Mouse (Mus musculus) midbrain, postnatal 0 days (tissue): Measurements from ENCODE around the gene Dmrtc2. TPM values are rescaled to one million over a fixed set of nuclear protein-coding genes. Genes with fewer than 3 reads are reported as not detected.

Source experiments
- ATAC-seq: fragments of 200-750 bp; cut with Nextera tagmentation; 2 replicates; pipeline ENCODE4 v1.8.0; 2017; ENCODE audit warnings: moderate number of reproducible peaks, mild to moderate bottlenecking, moderate TSS enrichment, moderate library complexity; ENCODE audit not compliant: low FRiP score
- DNase-seq: peaks from one replicate; pipeline ENCODE4 v3.0.0-alpha.2; 2015; ENCODE audit warnings: low spot score
- H3K27ac ChIP-seq: fragments of 300-500 bp; sonication (generic); 2 replicates; pipeline ENCODE4 v1.5.1; 2014; ENCODE audit warnings: low read depth, mild to moderate bottlenecking, low read length, mixed read lengths
- H3K27me3 ChIP-seq: fragments of 300-500 bp; sonication (generic); 2 replicates; pipeline ENCODE4 v1.6.1; 2014; ENCODE audit warnings: low read length, control low read depth, mixed read lengths; ENCODE audit not compliant: insufficient read depth
- H3K36me3 ChIP-seq: fragments of 300-500 bp; sonication (generic); 2 replicates; pipeline ENCODE4 v1.6.1; 2014; ENCODE audit warnings: low read length, control low read depth, mixed read lengths; ENCODE audit not compliant: insufficient read depth
- H3K4me1 ChIP-seq: fragments of 300-500 bp; sonication (generic); 2 replicates; pipeline ENCODE4 v1.6.1; 2014; ENCODE audit warnings: mild to moderate bottlenecking, control low read depth, antibody characterized with exemption, low read length, mixed read lengths; ENCODE audit not compliant: insufficient read depth
- H3K4me2 ChIP-seq: fragments of 300-500 bp; sonication (generic); 2 replicates; pipeline ENCODE4 v1.6.1; 2014; ENCODE audit warnings: low read depth, mild to moderate bottlenecking, low read length, mixed read lengths; ENCODE audit not compliant: poor library complexity, severe bottlenecking
- H3K4me3 ChIP-seq: fragments of 300-500 bp; sonication (generic); 2 replicates; pipeline ENCODE4 v1.5.1; 2014; ENCODE audit warnings: low read depth, mild to moderate bottlenecking, low read length, moderate library complexity
- H3K9ac ChIP-seq: fragments of 300-500 bp; sonication (generic); replicated peaks from 2 replicates; pipeline ENCODE4 v1.6.1; 2014; ENCODE audit warnings: mild to moderate bottlenecking, low read length, moderate library complexity, mixed read lengths; ENCODE audit not compliant: poor library complexity, severe bottlenecking
- H3K9me3 ChIP-seq: fragments of 300-500 bp; sonication (generic); 2 replicates; pipeline ENCODE4 v1.6.1; 2016; ENCODE audit warnings: low read length, control low read depth
- CTCF ChIP-seq: IDR thresholded peaks from 2 replicates; pipeline ENCODE4 v1.5.1; 2016; ENCODE audit warnings: antibody characterized with exemption, mild to moderate bottlenecking
- WGBS: fragments of 180-500 bp; shearing (Covaris S2); extraction: QIAGEN DNeasy Blood & Tissue Kit; methylation state at CpG from one replicate; pipeline ENCODE4 v1.1.7; 2014; 5-methylcytosine and 5-hydroxymethylcytosine counted together
- polyA plus RNA-seq: library from polyadenylated mRNA; unstranded; fragments of >200 nt; fragmentation: Nextera tagmentation; extraction: Ambion mirVana; gene quantifications from 2 replicates; pipeline ENCODE4 v1.2.1, GENCODE M21; 2015
- total RNA-seq: library from RNA; depleted of rRNA; stranded (reverse); fragments of >200 nt; gene quantifications from 2 replicates; pipeline ENCODE4 v1.2.3, GENCODE M21; 2014

Dmrtc2 gene
- total and polyA plus RNA-seq, 2 experiments from 2014 or later: 0.11 to 0.31 TPM

DNA sequence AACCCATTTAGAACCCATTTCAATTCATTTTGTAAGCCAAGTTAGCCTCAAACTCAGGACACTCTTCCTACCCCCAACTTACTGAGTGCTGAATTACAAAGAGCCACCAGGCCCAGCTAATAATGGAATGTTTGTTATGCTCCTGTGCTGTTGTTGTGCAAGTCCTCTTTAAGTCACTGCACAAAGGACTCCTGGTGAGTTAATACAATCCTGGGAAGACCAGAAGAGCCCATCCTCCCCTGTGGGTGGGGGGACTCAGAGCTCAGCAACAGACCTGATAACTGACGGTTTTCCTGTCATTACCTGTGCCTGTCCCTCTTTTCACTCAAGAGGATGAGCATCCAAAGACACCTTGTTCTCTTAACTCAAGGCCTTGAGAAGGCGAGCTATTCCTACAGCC, 9.8 kb downstream of the Dmrtc2 start:
- no peaks in the 10 kb centered on the region for H3K9me3 ChIP-seq

DNA sequence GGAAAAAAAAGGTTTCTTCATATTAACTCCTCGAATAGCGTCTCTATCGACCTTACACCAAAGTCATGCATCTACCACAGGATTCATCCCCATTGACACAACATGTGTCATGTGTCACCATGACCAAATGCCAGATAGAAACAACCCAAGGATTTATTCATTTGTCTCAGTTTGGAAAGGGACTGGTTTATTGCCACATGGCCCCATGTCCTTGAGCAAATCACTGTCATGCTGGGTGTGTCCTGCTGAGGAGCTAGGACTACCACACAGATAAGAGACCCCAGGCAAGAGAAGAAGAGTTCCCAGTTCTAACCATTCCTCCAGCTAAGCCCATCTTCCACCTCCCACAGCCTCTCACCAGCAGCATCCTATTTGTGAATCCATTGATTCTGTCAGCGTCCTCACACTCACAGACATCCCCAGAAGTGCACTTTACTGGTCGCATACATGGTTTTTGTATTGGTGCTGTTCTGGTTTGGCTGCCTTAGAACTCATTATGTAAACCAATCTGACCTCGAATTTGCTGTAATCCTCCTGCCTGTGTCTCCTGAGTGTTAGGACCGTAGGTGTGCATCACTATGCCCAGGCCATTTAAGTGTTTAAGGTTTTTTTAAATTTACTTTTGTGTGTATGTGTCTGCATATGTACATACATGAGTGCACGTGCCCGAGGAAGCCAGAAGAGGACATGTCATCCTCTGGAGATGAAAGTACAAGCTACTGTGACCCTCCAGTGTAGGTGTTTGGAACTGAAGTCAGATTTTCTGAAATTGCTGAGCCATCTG, 12.8 kb downstream of the Dmrtc2 start:
- ATAC-seq: no peak
- Histone ChIP-seq H3K4me2 (no peak overlapping the region), H3K4me1 (peaks cover 9% of the 10 kb centered on the region), H3K27me3 (no peaks in the 10 kb centered on the region), H3K36me3 (peaks cover 7% of the 10 kb centered on the region), H3K9me3 (no peaks in the 10 kb centered on the region), H3K4me3 (no peak overlapping the region), H3K27ac (no peak overlapping the region), H3K9ac (no peak overlapping the region)
- DNase-seq: no peak
- no peak for TF ChIP-seq CTCF
- WGBS: 91% methylated on average over 9 of the region's 9 CpGs

More for the DNA sequence above, 9.8 kb downstream of the Dmrtc2 start:
- Histone ChIP-seq H3K4me3 (no peak overlapping the region), H3K9ac (no peak overlapping the region), H3K4me2 (no peak overlapping the region), H3K27ac (no peak overlapping the region), H3K36me3 (no peaks in the 10 kb centered on the region), H3K4me1 (no peaks in the 10 kb centered on the region), H3K27me3 (no peaks in the 10 kb centered on the region)
- TF ChIP-seq CTCF: no peak
- WGBS: 13% methylated on average over 2 of the region's 2 CpGs
- DNase-seq (no peak), ATAC-seq (no peak)

DNA sequence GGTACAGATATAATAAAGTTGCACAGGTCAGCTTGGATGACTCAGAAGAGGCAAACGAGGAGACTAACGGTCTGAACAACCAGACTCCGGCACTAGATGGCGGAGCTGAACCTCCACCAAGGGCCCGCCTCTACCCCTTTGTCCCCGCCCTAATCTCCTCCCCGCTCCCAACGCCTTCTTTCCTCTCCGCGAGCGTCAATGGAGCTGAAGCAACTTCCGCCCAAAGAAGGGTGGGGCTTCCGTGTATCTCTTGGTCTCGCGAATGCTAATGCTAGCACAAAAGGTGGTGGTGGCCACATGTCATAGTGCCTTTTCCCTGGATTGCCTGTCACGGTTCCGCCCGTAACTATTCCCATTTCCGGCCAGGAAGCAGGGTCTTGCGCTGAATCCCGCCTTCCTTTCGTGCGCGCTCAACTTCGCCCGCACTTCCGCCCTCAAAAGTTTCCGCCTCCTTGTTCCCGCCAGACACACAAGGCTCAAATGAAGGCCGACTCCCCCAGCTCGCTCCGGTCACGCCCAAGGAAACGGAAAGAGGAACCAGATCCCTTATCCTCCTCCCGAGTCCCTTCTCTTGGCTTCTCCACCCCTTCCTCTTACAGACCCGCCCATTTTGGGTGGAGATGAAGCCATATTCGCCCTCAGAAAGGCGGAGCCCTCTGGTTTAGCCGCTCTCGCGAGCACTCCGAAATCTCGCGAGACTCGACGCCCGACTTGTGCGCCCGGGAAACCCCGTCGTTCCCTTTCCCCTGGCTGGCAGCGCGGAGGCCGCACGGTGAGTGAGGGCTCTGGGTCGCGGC, 14.2 kb downstream of the Dmrtc2 start, which contains the start of gene Rps19:
Gene Rps19, plus strand, starts transcription at position 476 of the 797 bp plus-strand sequence.
- TF ChIP-seq CTCF: peak; percentile 73
- Histone ChIP-seq H3K27me3 (no peaks in the 10 kb centered on the region), H3K27ac (peak within 1 kb of the TSS; percentile 92), H3K9ac (peak within 1 kb of the TSS; percentile 99), H3K9me3 (no peaks in the 10 kb centered on the region), H3K4me2 (peak within 1 kb of the TSS; percentile 76), H3K4me1 (peaks cover 9% of the 10 kb centered on the region), H3K4me3 (peak within 1 kb of the TSS; percentile 99), H3K36me3 (peaks cover 22% of the 10 kb centered on the region)
- DNase-seq (peak; percentile 99), ATAC-seq (peak; percentile 94)
- WGBS: under 1% methylated on average over 57 of the region's 57 CpGs

DNA sequence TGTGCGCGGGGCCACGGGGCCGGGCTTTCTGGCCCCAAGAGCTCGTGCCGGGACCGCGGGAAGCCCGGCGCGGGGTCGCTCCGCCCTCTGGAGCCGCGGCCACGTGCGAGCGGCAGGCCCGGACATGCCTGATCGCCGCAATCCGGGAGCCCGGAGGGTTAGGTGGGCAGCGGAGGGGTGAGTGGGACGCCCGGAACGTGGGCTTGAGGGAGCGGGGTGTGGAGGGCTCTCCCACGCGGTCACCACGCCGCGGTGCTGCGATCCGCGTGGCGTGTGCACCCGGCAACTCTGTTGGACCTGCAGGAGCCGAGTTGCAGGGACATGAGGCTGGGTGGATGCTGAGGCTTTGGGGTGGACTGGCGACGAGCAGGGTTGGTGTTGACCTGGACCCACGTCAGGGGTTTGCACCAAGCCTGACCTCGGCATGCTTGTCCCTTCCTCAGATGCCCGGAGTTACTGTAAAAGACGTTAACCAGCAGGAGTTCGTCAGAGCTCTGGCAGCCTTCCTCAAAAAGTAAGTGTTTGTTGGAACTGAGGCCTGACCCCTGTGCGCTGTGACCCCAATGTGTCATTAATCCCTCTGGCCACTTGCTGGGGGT, 14.9 kb downstream of the Dmrtc2 start:
- 1% methylated on average over 47 of the region's 47 CpGs for WGBS
- Histone ChIP-seq H3K36me3 (peaks cover 29% of the 10 kb centered on the region), H3K9ac (peak overlapping the region; percentile 99), H3K4me2 (peak overlapping the region; percentile 76), H3K27ac (peak overlapping the region; percentile 92), H3K9me3 (no peaks in the 10 kb centered on the region), H3K4me3 (peak overlapping the region; percentile 99), H3K27me3 (no peaks in the 10 kb centered on the region), H3K4me1 (peaks cover 9% of the 10 kb centered on the region)
- TF ChIP-seq CTCF: no peak
- no peak for DNase-seq
- no peak; the same call in 1 of the 2 replicates for ATAC-seq

DNA sequence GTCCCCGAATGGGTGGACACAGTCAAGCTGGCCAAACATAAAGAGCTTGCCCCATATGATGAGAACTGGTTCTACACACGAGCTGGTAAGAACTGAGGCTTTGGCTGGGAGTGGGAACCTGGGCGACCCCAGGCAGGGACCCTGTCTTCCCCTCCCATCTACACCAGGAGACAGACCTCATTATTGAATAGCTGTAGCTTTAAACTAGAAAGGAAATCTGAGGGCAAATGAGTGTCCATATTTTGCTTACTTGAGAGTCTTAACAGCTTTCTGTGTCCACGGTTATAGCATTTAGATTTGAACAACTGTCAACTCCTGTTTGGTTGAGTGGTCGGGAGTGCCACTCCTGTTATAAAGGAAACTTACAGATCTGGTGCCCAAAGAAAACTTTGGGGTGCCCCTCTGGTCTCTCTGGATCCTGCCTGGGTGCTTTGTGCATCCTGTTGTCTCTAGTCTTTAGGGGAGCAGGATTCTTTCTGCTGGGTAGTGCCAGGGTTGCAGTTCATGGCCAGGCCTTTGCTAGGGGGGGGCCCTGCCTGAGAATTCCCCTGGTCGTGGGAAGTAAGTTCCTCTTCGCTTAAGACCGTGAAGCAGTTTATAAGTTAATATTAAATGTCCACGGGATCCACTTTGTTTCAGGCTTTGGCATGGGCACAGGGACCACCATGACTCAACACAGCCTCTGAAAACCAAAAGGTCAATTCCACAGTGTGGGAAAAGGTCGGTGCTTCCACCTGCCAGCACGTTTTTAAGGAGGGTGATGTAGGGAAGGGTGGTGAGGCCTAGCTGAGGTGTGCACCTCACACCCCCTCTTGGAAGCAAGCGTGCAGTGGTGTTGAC, 15.8 kb downstream of the Dmrtc2 start:
- Histone ChIP-seq H3K9me3 (no peaks in the 10 kb centered on the region), H3K9ac (peak overlapping the region; percentile 99), H3K4me3 (peak overlapping the region; percentile 99), H3K27ac (no peak overlapping the region), H3K27me3 (no peaks in the 10 kb centered on the region), H3K36me3 (peaks cover 34% of the 10 kb centered on the region), H3K4me1 (peaks cover 9% of the 10 kb centered on the region), H3K4me2 (peak overlapping the region; percentile 76)
- 40% methylated on average over 12 of the region's 12 CpGs for WGBS
- DNase-seq: no peak
- TF ChIP-seq CTCF: no peak
- no peak for ATAC-seq
